ENCODE assay signal across 18 mouse cellular contexts in genomic region chr19:31141905-31142304, GRCm38 (mm10).
"Had no signal": no experiment of that assay in that cellular context is flagged by ENCODE, and none has a peak within 500 bp of the region (broad histone marks: within the 10 kb centered on the region; RNA-seq: fewer than 3 reads in every experiment).

No protein-coding gene starts in this region.

- H3K4me1 ChIP-seq: lung, embryonic 15.5 days; megakaryocyte, embryonic 14.5 days; midbrain, embryonic 13.5 days; midbrain, embryonic 15.5 days; neural tube, embryonic 13.5 days; stomach, embryonic 15.5 days had no signal

- H3K27ac ChIP-seq: lung, embryonic 15.5 days; macrophage; midbrain, embryonic 13.5 days; midbrain, embryonic 15.5 days; neural tube, embryonic 13.5 days; stomach, embryonic 15.5 days; stomach, postnatal 0 days had no signal

- H3K4me3 ChIP-seq: lung, embryonic 15.5 days; megakaryocyte, embryonic 14.5 days; midbrain, embryonic 13.5 days; midbrain, embryonic 15.5 days; neural tube, embryonic 13.5 days; stomach, embryonic 15.5 days had no signal

- DNase-seq: liver, postnatal 0 days; lung, adult 2 months; lung, postnatal 14 days; lung, postnatal 36 days; right cerebral cortex, postnatal 14 days; thymus, adult 2 months; thymus, postnatal 25 days; thymus, postnatal 4 days had no signal

- H3K4me2 ChIP-seq: lung, embryonic 15.5 days; midbrain, embryonic 11.5 days; midbrain, embryonic 13.5 days; midbrain, embryonic 15.5 days; neural tube, embryonic 13.5 days; stomach, embryonic 15.5 days had no signal

- ATAC-seq: liver, postnatal 0 days; lung, postnatal 0 days; midbrain, embryonic 13.5 days; midbrain, embryonic 15.5 days had no signal

- H3K27me3 ChIP-seq: lung, embryonic 15.5 days; megakaryocyte, embryonic 14.5 days; midbrain, embryonic 13.5 days; midbrain, embryonic 15.5 days; neural tube, embryonic 13.5 days; stomach, embryonic 15.5 days had no signal

- H3K9me3 ChIP-seq: lung, embryonic 15.5 days; megakaryocyte, embryonic 14.5 days; midbrain, embryonic 13.5 days; midbrain, embryonic 15.5 days; neural tube, embryonic 13.5 days; stomach, embryonic 15.5 days had no signal

- H3K9ac ChIP-seq: liver, postnatal 0 days; lung, embryonic 15.5 days; midbrain, embryonic 13.5 days; midbrain, embryonic 15.5 days; neural tube, embryonic 13.5 days; stomach, embryonic 15.5 days had no signal

- H3K36me3 ChIP-seq: lung, embryonic 15.5 days; midbrain, embryonic 13.5 days; midbrain, embryonic 15.5 days; neural tube, embryonic 13.5 days; stomach, embryonic 15.5 days had no signal
